Mouse (Mus musculus) thymus, postnatal 36 days (tissue): ENCODE results near the gene 4933421I07Rik.
A peak's percentile ranks its signal among the peaks of the same experiment; 100 is the strongest.

Source experiments
- DNase-seq, 2 experiments: peaks; one replicate each; pipeline ENCODE4 v3.0.0; 2022; ENCODE audit warnings: mixed read lengths in 2 of 2

Gene 4933421I07Rik

GRCm38 (mm10) chr7:42447850-42448249 is at the start of gene 4933421I07Rik:
TSS of gene 4933421I07Rik (minus strand) at chr7:42448120.
- DNase-seq, result no peak

DNA sequence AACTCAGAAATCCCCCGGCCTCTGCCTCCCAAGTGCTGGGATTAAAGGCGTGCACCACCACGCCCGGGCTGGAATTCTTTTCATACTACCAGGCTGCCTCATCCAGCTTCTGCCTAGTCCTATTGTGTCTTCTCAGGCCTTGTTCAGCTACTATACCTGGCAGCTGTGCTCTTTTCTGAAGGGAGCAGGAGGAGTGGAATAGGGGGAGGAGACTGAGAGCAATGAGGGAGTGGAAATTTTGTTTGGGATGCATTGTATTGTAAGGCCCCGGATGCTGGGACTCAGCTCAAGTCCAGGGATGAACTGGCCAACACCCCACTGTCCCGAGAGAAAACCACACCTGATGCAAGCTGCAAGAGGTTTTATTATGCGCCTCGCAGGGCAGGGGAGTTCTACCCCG is 49.4 kb upstream of the 4933421I07Rik start:
- no peak for DNase-seq

DNA sequence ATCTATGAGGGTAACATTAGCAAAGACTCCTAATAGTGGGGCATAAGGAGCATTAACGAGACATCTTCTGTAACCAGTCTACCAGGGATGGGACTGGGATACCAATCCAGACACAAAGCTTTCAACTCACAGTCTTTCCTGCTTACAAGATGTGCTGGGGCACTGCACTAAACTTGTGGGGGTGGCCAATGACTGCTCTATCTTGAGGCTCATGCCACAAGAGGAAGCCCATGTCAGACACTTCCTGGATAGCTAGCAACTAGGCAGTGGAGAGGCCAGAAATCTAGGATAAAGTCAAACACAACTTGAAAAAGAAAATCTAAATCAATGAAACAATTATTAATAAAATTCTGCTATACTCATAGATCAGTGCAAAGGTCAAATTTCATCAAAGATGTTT is 48.3 kb upstream of the 4933421I07Rik start:
- DNase-seq, result no peak

DNA sequence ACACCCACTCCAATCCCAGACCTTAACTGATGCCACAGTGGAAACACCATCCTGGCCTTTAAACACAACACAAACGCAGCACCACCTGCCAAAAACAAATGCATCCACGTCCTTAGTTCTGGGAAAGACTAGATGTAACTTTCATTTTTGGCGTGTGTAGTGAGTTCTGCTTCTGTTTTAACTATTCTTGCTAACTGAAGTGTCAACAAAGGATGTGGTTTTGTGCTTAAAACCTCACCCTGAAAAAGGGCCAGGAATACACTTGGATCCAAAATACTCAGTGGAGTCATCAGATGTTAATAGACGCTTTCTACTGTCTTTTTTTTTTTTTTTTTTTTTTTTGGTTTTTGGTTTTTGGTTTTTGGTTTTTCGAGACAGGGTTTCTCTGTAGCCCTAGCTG is 42.9 kb upstream of the 4933421I07Rik start:
- DNase-seq, result no peak

DNA sequence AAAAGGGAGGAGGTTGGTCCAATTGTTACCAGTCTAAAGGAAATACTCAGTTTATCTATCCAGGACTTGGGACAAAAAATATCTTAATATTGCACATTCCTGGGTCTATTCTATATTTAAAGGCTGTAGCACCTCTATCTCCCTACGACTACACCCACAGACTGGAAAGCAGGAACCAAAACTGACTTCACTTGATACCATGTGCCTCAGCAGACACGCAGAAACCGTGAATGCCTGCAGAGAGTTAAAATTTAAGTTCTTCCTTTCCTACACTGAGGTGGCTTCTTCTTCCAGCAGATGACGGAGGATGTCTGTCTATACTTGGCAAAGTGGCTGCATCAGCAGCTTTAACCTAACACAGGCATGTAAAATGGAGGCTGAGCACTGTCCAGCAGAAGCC is 42.4 kb upstream of the 4933421I07Rik start:
- DNase-seq, result no peak

- DNase-seq, result no peak
Measured at GRCm38 (mm10) chr7:42454640-42455039, 6.7 kb upstream of the 4933421I07Rik start.

- DNase-seq, result peak; percentile 8
Measured at GRCm38 (mm10) chr7:42450618-42451017, 2.7 kb upstream of the 4933421I07Rik start.

GRCm38 (mm10) chr7:42447352-42447751 is 568 bp downstream of the 4933421I07Rik start:
- DNase-seq, result no peak
